In genomic region chr11:50430277-50431133, GRCm38 (mm10) we compare ENCODE assay signal across 8 mouse cellular contexts. TPM values are rescaled to one million over a fixed set of nuclear protein-coding genes. Genes with fewer than 3 reads are reported as not detected.
DNase-seq lines count a peak whose midpoint lies in the region; ATAC-seq lines count a peak whose summit lies in the region.

Rufy1 (minus strand) TSS chr11:50431125.

- peak within 1 kb of the TSS; percentile 81 for H3K4me3 ChIP-seq in hindbrain, embryonic 15.5 days

- no peaks in the 10 kb centered on the region for H3K27me3 ChIP-seq in hindbrain, embryonic 15.5 days

- no peaks in the 10 kb centered on the region for H3K36me3 ChIP-seq in hindbrain, embryonic 15.5 days

- peak; percentile 75 for DNase-seq in T-cell, adult 2 months (ENCODE audit: low spot score)
- peak; percentile 86 to 87 for DNase-seq in cerebellum, postnatal 36 days
- peak; percentile 85 for DNase-seq in gastrocnemius, adult 18-20 months (ENCODE audit: low spot score)
- peak; percentile 82 to 85 for DNase-seq in layer of hippocampus, postnatal 36 days
- peak; percentile 92 for DNase-seq in lung, postnatal 36 days
- peak; percentile 89 for DNase-seq in retina, embryonic 14.5 days (ENCODE audit: low spot score)
- DNase-seq in thymus, postnatal 36 days = peak; percentile 81 to 85

- under 1% methylated on average over 81 of the region's 90 CpGs for WGBS in hindbrain, embryonic 15.5 days

- H3K9ac ChIP-seq in hindbrain, embryonic 15.5 days = peak within 1 kb of the TSS; percentile 78

- peak within 1 kb of the TSS; percentile 66 for H3K4me2 ChIP-seq in hindbrain, embryonic 15.5 days

- peak; percentile 87 for ATAC-seq in hindbrain, embryonic 15.5 days (ENCODE audit: low FRiP score, low read depth)

- H3K9me3 ChIP-seq in hindbrain, embryonic 15.5 days = no peaks in the 10 kb centered on the region

- H3K4me1 ChIP-seq in hindbrain, embryonic 15.5 days (replicated peaks) = peaks cover 25% of the 10 kb centered on the region

- H3K27ac ChIP-seq in hindbrain, embryonic 15.5 days (replicated peaks) = peak within 1 kb of the TSS; percentile 98

RNA-seq across cellular contexts. Expression of gene Rufy1, which starts in this region (rescaled TPM):
- 10 to 100 TPM; 23.6 to 25.9 TPM for total RNA-seq in gastrocnemius, adult 18-20 months (2021)
- polyA plus RNA-seq in hindbrain, embryonic 15.5 days (2015; fragmentation: Nextera tagmentation; extraction: Ambion mirVana) = 23.2 and 29.3 TPM in 2 replicates
- total RNA-seq in layer of hippocampus, postnatal 36 days (2021) = 10 to 100 TPM; 29.6 to 30.1 TPM

Comparison
In these comparisons a context has a peak if more than half of its experiments do, and no peak if none do; other contexts are left out.
1. Peak in every context shown above with its lines: DNase-seq, ATAC-seq, H3K4me3 ChIP-seq and H3K27ac ChIP-seq.